Mouse (Mus musculus) gastrocnemius, postnatal 10 days (tissue): ENCODE measurements at regions not wholly inside any gene's neighbourhood (a gene's known extent, or its start where the extent isn't known, plus 50 kb on each side); places are given as distances from the start of the nearest gene placed in this dataset.
A peak's percentile ranks its signal among the peaks of the same experiment; 100 is the strongest.

Experiments
- DNase-seq: peaks from one replicate; pipeline ENCODE4 v3.0.0; 2021; ENCODE audit warnings: mixed read lengths

DNA sequence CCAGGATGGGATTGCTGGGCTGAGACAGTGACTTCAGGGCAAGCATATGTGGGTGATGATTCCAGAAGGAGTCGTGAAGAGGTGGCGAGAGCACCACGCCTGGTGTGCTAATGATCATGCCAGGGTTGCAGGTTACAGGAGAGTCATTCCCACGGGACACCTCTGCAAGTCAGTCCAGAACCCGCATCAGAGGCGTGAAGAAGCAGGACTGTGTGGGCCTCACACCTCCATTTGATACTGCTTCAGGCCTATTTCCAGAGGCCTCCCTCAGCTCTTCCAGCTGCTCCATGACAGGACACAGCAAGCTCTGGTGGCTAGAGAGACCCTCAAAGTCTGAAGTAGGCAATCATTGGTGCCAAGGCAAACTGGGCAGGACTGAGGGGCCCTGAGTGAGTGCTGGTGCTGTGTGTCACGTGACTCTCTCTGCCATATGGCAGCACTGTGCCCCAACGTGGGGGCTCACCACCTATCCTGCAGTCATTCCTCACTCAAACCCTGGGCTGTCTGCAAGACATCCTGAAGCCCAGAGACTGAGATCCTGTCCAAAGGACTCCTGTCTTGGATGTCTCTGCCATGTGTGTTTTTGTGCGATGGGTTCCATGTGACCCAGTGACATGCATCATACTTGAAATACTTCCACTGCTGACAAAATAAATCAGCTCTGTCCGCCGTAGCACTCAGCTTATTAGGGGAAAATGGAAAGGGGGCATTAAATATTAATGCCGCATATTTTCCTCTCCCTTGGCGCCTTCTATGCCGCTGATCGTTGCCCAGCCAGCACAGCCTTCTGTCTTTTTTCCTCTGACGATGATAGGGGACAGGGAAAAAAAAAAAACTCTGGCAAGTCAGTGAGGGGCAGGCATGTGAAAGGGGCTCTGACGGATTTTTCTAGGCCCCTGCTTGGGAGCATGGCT lies 247.6 kb upstream of the Habp2 start:
- no peak for DNase-seq

DNA sequence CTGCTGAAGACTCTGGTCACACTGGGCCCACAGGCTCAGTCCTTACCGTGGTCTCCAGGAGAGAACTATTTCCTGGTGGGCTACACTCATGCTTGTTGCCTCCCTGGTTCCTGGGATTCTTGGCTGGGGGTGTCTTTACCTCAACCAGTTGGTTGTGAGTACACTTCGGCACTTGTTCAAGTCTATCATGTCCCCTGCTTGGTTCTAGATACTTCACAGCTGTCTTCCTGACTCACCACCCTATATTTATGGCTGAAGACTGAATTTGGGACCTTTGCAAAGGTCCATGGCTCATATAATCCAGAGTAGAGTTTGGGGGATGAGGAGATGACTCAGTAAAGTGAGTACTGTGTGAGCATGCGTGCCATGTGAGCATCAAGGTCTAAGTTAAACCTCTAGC lies 245.0 kb upstream of the Habp2 start:
- no peak for DNase-seq

DNA sequence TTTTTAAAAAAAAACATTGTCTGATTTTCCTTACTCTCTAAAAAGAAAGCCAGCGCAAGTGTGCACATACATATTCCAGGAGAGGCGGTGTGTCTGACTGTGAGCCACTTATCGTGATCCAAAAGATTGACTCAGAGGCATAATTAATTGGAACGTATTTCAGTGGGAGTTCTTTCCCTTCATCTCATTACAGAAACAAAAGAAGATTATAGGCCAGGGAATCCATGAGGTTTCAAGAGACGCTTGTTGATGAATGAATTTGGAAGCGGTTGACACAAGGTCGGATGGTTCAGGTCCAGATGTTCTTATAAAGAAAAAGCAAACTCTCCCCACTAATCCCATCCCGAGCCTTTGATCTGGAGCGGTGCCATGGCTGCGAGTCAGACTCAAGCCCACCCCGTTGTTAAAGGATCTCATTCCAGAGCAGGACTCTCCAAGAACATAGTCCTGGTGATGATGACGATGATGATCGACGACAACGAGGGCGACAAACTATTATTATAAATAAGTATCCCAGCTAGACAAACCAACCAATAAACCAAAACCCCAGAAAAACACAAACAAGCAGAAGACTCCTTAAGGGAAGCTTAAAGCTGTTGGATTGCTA lies 240.1 kb upstream of the Habp2 start:
- DNase-seq = peak; percentile 40

- no peak for DNase-seq
These were observed 232.8 kb upstream of the Habp2 start for GRCm38 (mm10) chr19:56054186-56054585.

DNA sequence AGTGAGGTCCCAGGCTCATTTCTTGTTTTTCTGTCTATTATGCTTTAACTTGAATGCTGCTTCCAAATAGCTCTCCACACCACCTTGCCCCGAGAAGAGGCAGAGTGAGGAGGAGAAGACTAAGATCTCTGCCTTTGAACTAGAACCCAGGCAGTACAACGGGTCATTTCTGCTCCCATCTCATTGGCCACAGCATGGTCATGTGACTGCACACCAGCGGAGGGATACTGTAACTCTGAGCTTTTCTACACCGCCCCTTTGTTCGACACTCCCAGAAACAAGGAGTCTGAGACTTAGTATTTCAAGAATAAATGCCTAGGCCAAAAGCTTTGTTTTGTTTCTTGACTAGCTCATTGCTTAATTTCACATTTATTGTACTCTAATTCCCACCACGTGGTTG lies 230.5 kb upstream of the Habp2 start:
- DNase-seq = no peak

DNA sequence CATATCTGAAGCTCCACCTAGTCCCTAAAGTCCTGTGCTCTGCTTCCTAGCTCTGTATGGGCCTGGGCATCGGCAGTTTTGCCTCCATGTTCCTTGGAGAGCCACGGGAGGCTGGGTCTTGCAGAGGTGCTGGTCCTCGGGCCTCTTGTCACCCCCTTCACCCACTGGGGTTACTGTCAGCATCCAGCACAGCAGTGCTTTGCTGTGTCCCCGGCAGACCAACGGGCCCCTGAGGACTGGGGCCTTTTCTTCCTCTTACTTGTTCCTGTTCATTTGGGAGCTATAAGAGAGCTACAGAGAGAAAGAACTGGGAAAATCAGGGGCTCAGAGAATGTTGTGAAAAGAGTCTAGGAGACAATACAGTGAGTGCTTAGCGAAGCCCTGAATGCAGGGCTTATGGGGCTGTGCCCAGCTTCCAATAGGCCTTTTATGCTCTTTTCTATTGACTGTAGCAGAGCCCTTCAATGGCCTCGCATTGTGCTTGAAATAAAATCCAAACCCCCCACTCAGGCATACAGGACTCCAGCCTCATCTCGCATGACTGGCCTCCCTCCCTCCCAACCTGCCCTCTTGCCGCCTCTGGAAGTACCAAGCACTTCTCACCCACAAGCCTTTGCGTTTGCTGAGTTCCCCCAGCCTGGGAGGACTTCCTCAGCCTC lies 224.9 kb upstream of the Habp2 start:
- DNase-seq = no peak

- no peak for DNase-seq
These were observed 223.8 kb upstream of the Habp2 start for GRCm38 (mm10) chr19:56063099-56063498.

DNA sequence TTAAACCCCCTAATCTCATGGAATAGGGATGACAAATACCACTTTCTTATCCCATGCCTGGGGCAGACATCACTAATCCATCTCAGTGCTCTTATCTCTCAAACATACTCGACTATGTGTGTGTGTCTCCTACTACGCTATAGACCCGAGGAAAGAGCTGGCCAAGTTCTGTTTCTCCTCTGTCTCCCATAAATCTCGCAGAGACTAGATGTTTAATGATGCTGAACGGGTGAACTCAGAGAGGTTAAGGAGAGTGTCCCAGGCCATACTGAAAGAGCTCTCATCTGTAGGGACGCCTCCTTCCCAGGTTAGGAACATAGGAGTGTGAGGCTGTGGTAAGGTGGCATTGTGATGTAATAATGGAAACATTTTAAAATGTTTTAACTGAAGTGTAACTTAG lies 221.2 kb upstream of the Habp2 start:
- DNase-seq = no peak

GRCm38 (mm10) chr19:56068165-56068564 lies 218.8 kb upstream of the Habp2 start:
- no peak for DNase-seq

GRCm38 (mm10) chr19:56068854-56069253 lies 218.1 kb upstream of the Habp2 start:
- DNase-seq = peak; percentile 14

DNA sequence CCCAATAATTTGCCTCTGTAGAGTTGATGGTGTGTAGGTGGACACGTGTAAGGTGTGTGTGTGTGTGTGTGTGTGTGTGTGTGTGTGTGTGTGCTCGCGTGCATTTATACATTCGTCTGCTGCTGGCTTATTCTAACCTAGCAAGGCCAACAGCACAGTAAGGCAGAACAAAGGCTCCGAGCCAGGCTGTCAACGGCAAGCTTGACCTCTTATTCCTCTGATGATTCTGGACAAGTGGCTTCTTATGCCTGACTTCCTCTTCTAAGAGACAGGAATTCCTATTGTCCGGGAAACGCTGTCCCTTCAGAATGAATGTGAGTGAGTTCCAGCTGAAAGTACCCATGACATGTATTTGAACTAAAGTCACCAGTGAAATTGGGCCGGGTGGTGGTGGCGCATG lies 217.7 kb upstream of the Habp2 start:
- DNase-seq = no peak

DNA sequence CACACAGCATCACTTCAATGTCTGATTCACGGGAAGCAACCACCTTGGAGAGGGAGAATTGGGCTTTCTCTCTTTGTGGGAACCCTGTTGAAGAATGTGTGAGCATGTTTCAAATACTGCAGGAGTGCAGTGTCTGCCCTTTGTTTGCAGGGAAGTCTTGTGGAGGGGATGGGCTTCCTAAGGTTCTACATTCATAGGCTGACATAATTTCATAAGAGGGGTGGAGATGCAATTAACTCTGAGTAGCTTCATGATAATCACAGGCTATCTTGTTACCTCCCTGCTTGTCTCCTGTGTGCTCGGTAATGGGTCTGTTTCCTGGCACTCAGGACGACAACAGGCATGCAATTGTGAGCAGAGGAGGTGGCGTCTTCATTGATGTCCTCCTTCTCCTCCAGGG lies 215.6 kb upstream of the Habp2 start:
- no peak for DNase-seq

DNA sequence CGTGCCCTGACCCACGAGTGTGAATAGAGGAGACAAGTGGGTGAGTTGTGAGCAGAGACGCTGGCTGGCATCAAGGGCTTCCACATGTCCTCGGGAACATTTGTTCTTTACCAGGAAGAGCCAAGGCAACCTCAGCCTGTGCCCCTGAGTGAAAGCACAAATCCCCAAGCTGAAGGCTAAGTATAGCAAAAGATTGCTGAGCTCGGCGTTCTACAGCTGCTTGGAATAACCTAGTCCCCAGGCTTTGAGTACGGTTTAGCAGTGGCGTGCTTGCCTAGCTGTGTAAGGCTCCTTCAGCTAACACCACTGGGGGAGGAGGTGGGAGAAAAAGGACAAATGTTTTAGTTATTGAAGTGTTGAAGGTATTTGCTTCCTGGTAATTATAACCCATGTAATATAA lies 210.8 kb upstream of the Habp2 start:
- DNase-seq = no peak

DNA sequence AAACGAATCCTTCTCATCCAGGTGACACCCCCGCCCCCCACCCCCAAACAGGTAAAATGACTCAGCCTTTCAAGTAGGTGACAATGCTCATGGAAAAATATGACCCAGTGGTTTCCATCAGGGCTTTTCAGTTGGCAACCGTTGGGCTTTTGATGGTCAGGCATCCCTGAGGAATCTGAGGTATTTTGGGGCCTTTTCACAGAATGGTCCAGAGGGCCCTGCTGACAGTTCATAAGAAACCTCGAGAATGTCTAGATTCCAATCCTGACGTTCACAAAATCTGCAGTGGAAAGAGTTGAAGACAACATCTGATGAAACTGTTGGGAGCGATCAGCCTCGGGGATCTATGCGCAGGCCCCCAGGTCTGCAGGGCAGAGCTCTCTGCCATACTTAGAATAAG lies 209.4 kb upstream of the Habp2 start:
- DNase-seq = no peak

DNA sequence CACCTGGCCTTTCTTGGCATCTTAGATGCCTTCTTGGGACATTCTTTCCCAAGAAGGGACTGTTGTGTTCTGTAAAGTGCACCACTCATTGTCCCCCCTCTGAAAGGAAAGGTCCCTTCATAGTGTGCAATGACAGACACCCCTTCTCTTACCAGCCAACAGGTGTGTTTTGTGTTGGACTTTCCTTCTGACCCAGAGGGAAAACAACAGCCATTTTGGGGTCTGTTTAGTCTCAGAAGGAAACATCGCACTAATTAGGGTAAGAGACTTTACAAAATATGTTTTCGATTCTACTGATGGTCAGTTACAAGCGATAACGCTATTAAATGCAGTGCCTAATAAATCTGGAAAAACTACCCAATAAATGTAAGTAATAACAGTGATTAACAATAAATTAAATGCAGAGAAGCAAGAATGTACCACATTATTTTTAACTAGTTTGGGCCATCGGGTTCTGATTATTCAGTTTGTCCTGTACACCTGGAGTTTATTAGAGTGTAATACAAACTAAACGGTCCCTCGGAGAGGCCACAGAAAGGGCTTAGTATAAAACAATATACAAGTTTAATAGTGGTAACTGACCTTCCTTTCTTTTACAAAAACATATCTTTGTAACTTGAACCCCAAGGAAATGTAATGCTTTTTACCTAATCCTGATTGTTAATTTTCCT lies 200.4 kb upstream of the Habp2 start:
- no peak for DNase-seq

GRCm38 (mm10) chr19:56087127-56087526 lies 199.8 kb upstream of the Habp2 start:
- DNase-seq = no peak

DNA sequence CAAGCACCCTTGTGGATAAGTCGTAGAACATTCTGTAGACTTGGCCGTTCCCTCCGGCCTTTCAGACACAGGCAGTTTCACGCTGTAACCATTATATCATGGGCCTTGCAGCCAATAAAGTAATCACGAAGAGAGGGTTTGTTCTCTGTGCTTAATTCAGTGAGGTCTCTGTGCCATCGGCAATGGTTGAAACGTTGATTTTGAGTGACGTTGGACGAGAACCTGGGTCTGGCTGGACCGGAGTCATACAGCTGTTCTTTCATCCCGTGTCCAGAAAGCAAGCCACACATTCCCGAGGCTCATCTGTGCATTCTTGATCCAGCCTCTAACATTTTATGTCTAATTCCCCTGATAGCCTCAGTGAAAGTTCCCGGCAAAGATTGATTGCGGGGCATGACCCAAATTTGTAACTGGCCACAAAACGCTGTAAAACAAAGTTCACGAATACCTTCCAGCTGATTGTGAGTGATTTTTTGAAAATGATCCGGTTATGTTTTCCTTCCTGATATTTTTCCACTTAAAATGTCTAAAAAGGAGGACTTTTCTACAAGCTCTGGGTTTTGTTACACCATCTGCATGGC lies 197.1 kb upstream of the Habp2 start:
- no peak for DNase-seq

DNA sequence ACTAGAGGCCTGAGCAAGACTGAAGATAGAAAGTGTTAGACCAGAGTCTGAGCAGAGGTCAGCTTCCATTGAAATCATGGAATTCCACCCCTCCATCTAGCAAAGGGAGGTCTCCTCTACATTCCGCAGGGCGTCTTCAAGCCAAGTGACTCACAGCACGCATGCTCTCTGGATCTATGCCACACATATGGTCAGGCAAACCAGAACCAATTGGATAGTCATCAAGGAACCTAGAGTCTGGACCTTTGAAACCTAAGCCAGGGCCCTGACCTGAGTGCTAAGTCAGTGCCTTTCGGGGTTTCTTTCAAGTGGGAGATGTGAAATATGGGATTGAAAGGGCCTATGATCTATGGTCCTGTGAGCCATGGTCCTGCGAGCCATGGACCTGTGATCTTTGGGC lies 195.4 kb upstream of the Habp2 start:
- DNase-seq = no peak

GRCm38 (mm10) chr19:56095873-56096272 lies 191.1 kb upstream of the Habp2 start:
- DNase-seq = no peak

DNA sequence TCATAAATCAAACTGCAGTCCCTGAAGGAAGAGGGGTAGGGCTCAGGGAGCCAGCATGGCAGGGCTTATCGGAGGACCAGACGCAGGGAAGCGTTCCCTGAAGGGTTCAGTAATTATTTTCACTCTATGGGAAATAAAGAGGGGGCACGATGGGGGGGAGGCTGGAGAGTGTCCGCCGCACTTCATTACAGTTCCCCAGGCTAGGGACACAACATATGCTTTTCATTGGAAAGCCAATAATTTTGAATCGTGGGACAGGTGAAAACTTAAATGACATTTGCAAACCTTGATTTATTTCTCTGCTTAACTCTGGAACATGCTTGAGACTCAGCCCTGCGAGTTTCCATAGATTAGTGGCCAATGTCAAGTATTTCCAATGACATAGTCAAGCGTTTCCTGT lies 187.2 kb upstream of the Habp2 start:
- no peak for DNase-seq

- DNase-seq = no peak
These were observed 186.6 kb upstream of the Habp2 start for GRCm38 (mm10) chr19:56100131-56100872.
